Mouse (Mus musculus): Measurements from ENCODE around the gene Tcn2. TPM values are rescaled to one million over a fixed set of nuclear protein-coding genes. Genes with fewer than 3 reads are reported as not detected.

Tcn2 gene
- polyA plus RNA-seq, 1 experiment from 2014 or later, result 40.0 TPM

DNA sequence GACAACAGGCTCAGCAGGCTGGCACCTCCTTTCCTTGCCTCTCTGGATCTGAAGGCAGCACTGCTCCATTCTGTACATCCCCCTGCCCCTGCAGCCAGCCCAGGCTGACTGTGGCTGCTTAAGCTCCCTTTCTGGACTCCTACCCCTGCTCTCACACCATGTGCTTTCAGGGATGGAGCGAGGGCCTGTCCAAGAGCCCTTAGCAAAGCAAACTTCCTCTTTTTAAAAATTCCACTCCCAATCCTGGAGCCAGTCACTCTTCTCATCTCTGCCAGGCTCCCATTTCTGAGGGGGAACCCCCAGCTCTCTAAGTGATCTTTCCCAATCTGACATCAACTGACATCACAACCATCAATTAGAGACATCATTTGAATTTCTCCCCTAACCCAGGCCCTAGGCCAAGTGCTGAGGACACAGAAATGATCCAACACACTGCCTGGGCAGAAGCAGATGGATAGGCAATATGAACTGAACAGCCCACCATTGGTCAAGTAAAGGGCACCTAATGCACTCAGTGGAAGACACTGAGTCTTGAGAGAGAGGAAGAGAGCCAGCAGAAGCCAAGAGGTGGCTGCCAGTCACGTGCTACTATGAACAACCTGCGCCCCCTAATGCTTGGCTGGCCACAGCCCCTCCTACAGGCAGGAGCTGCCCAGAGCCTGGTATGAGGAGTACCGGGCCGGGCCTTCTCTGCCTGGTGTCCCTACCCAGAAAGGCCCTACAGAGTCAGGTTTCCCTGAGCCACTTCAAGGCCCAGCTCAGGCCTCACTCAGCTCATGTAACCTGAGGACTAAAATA, 21.2 kb downstream of the Tcn2 start:
- H3K36me3 ChIP-seq, result no peaks in the 10 kb centered on the region
- 59% methylated on average over 5 of the region's 5 CpGs for WGBS
- H3K27me3 ChIP-seq (replicated peaks), result 0 out of 2 replicates have a peak, but pooled peaks cover 7% of the 10 kb centered on the region
- no peaks in the 10 kb centered on the region for H3K9me3 ChIP-seq
- no peak overlapping the region for H3K4me3 ChIP-seq (replicated peaks)
- no peak overlapping the region for H3K4me2 ChIP-seq
- no peak for ATAC-seq (ENCODE audit: insufficient read depth, low FRiP score, low read depth)
- no peak overlapping the region for H3K27ac ChIP-seq
- H3K4me1 ChIP-seq, result peaks cover 34% of the 10 kb centered on the region
- no peak overlapping the region for H3K9ac ChIP-seq

DNA sequence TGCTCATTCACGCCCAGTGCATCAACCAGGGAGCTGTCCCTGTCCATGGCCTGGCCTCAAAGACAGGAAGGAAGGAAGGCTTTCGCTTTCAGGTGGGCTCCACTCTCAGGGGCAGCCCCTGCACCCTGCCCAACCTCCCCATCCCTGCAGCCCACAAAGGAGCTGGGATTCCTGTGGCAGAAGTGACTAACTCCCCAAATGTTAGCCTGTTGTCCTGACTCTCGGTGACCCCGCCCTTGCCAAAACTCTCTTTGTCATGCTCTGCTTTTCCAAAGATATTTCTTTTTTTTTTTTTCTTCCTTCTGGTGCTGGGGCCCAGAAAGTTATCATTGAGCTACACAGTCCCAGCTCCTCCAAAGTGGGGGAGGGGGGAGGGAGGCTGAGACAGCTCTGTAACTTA, 22.7 kb downstream of the Tcn2 start:
- H3K4me3 ChIP-seq (replicated peaks), result no peak overlapping the region
- H3K9me3 ChIP-seq, result no peaks in the 10 kb centered on the region
- no peak overlapping the region for H3K27ac ChIP-seq
- 0 out of 2 replicates have a peak, but pooled peaks cover 7% of the 10 kb centered on the region for H3K27me3 ChIP-seq (replicated peaks)
- no peaks in the 10 kb centered on the region for H3K36me3 ChIP-seq
- no peak overlapping the region for H3K4me2 ChIP-seq
- peaks cover 31% of the 10 kb centered on the region for H3K4me1 ChIP-seq
- WGBS, result 80% methylated on average over 4 of the region's 4 CpGs
- no peak overlapping the region for H3K9ac ChIP-seq
- ATAC-seq (ENCODE audit: insufficient read depth, low FRiP score, low read depth), result no peak

DNA sequence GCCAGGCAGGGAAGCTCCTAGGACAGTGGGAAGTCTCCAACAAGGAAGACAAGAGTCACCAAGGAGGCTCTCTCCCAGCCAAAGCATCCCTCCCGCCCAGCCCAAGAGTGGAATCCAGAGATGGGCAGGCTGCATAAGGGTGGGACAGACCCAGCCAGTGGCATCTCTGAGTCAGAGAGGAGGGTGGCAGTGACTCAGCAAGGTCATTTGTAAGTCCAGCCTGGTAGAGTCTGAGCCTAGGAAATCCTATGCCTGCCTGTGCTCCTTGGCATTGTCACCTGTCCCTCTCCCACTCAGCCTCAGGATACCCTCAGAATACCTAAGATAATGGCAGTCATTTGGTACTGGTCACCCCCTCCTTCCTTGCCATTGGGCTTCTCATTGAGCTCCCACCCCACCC, 26.5 kb downstream of the Tcn2 start:
- Histone ChIP-seq H3K27me3 (replicated peaks) (no peaks in the 10 kb centered on the region), H3K36me3 (no peaks in the 10 kb centered on the region), H3K9ac (no peak overlapping the region), H3K4me3 (replicated peaks) (no peak overlapping the region), H3K9me3 (no peaks in the 10 kb centered on the region), H3K27ac (no peak overlapping the region), H3K4me2 (no peak overlapping the region), H3K4me1 (0 out of 2 replicates have a peak, but pooled peaks cover 2% of the 10 kb centered on the region)
- ATAC-seq (ENCODE audit: insufficient read depth, low FRiP score, low read depth), result no peak
- WGBS, result 82% methylated on average over 1 of the region's 1 CpGs

DNA sequence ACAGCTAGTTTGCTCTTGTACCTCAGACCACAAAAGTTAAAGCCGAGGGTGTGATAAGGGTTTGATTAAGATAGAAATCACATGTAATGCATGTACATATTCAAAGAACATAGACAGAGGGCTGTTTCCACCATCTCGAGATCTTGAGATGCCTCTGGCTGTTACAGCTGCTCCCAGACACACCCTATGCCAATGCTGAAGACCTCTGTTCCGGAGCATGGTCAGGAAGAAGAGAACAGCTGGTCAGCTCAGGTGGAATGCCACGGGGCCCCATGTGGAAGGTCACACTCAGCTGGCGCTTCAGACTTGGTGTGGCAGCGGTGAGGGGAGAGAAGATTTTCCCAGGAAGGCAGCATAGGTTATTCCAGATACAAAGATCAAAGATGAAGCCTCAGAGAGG, 27.3 kb downstream of the Tcn2 start:
- no peak for ATAC-seq (ENCODE audit: insufficient read depth, low FRiP score, low read depth)

DNA sequence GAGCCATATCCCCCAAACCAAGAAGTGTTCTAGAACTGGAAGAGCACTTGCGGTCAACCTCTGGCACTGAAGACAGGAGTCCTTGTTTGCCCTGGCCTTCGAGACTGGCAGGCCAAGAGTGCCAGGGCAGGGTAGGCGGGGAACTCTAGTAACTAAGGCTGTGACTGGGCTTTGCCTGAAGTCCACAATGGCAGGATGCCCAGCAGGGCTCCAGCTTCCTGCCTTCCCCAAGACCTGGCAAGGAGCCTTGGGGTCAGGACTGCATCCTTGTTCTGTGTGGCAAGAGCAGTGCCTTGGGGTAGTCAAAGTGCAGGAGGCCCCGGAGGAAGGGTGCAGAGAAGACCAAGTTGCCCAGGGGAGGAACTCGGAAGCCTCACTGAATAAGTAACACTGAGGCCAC, 28.9 kb downstream of the Tcn2 start:
- H3K36me3 ChIP-seq, result no peaks in the 10 kb centered on the region
- H3K4me2 ChIP-seq, result no peak overlapping the region
- 79% methylated on average over 5 of the region's 5 CpGs for WGBS
- H3K27ac ChIP-seq, result no peak overlapping the region
- no peaks in the 10 kb centered on the region for H3K4me1 ChIP-seq
- no peaks in the 10 kb centered on the region for H3K27me3 ChIP-seq (replicated peaks)
- H3K4me3 ChIP-seq (replicated peaks), result no peak overlapping the region
- no peak for ATAC-seq (ENCODE audit: insufficient read depth, low FRiP score, low read depth)
- H3K9me3 ChIP-seq, result no peaks in the 10 kb centered on the region
- H3K9ac ChIP-seq, result no peak overlapping the region

More for the DNA sequence above, 27.3 kb downstream of the Tcn2 start:
- H3K4me3 ChIP-seq (replicated peaks), result no peak overlapping the region
- 73% methylated on average over 6 of the region's 6 CpGs for WGBS
- no peaks in the 10 kb centered on the region for H3K9me3 ChIP-seq
- no peaks in the 10 kb centered on the region for H3K36me3 ChIP-seq
- no peaks in the 10 kb centered on the region for H3K4me1 ChIP-seq
- H3K9ac ChIP-seq, result no peak overlapping the region
- no peaks in the 10 kb centered on the region for H3K27me3 ChIP-seq (replicated peaks)
- H3K4me2 ChIP-seq, result no peak overlapping the region
- no peak overlapping the region for H3K27ac ChIP-seq

DNA sequence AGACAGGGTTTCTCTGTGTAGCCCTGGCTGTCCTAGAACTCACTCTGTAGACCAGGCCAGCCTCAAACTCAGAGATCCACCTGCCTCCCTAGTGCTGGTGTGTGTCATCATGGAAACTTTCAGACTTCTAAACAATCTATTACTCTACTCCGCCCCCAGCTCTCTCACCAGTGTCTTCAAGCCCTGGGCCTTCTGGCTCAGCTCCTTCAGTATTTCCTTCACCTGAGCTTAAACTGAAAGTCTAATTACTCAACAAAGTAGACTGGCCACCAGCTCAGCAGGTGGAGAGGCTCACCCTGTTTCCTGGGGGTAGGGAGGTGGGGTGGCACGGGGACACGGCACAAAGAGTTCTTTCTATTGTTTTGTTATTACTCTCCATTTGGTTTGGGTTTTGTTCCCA, 29.4 kb downstream of the Tcn2 start:
- H3K9me3 ChIP-seq, result no peaks in the 10 kb centered on the region
- 90% methylated on average over 3 of the region's 3 CpGs for WGBS
- H3K4me3 ChIP-seq (replicated peaks), result no peak overlapping the region
- H3K4me2 ChIP-seq, result no peak overlapping the region
- H3K4me1 ChIP-seq, result no peaks in the 10 kb centered on the region
- no peaks in the 10 kb centered on the region for H3K36me3 ChIP-seq
- H3K27ac ChIP-seq, result no peak overlapping the region
- ATAC-seq (ENCODE audit: insufficient read depth, low FRiP score, low read depth), result no peak
- H3K9ac ChIP-seq, result no peak overlapping the region
- no peaks in the 10 kb centered on the region for H3K27me3 ChIP-seq (replicated peaks)

DNA sequence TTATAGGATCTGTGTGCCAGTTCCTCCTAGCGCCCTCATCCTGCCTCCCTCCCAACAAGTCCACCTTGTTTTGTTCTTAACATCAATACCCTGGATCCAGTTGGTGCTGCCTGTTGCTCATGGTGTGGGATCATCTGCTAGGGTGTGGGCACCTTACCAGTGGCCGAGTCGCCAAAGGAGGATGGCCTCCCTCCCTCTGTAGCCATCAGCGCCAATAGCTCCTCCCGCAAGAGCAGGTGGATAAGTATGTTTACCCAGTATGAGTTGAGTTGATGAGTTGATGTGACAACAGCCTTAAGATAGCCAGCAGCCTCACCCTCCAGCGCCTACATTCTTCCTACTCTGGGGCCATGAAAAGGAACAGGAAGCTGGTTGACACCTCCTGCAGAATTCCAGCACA, 31.7 kb downstream of the Tcn2 start:
- no peak for ATAC-seq (ENCODE audit: insufficient read depth, low FRiP score, low read depth)
- no peak overlapping the region for H3K4me3 ChIP-seq (replicated peaks)
- WGBS, result 66% methylated on average over 6 of the region's 6 CpGs

DNA sequence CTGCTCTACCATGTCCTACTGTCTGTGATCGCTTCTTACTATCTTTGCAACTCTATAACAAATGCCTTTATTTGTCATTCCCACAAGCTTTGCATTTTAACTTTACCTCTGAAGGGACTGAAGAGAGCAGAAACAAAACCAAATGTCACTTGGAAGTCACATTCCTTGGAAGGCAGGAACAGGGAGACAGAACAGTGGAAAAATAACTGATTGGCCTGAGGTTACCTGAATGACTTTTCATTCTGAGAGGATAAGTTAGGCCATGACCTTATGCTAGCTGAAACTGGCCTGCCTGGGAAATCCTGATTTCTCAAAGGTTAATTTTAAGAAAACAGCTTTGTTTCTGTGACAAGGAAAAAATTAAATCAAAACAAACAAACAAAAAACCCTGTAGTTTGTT, 36.0 kb downstream of the Tcn2 start:
- H3K27ac ChIP-seq, result no peak overlapping the region
- no peak overlapping the region for H3K9ac ChIP-seq
- H3K9me3 ChIP-seq, result no peaks in the 10 kb centered on the region
- H3K4me2 ChIP-seq, result no peak overlapping the region
- H3K36me3 ChIP-seq, result no peaks in the 10 kb centered on the region
- no peaks in the 10 kb centered on the region for H3K27me3 ChIP-seq (replicated peaks)
- 74% methylated on average over 1 of the region's 1 CpGs for WGBS
- H3K4me3 ChIP-seq (replicated peaks), result no peak overlapping the region
- ATAC-seq (ENCODE audit: insufficient read depth, low FRiP score, low read depth), result no peak
- H3K4me1 ChIP-seq, result peaks cover 4% of the 10 kb centered on the region; the same call in 1 of the 2 replicates

More for the DNA sequence above, 31.7 kb downstream of the Tcn2 start:
- no peak overlapping the region for H3K9ac ChIP-seq
- no peaks in the 10 kb centered on the region for H3K27me3 ChIP-seq (replicated peaks)
- H3K9me3 ChIP-seq, result no peaks in the 10 kb centered on the region
- no peaks in the 10 kb centered on the region for H3K4me1 ChIP-seq
- H3K27ac ChIP-seq, result no peak overlapping the region
- no peak overlapping the region for H3K4me2 ChIP-seq
- no peaks in the 10 kb centered on the region for H3K36me3 ChIP-seq

DNA sequence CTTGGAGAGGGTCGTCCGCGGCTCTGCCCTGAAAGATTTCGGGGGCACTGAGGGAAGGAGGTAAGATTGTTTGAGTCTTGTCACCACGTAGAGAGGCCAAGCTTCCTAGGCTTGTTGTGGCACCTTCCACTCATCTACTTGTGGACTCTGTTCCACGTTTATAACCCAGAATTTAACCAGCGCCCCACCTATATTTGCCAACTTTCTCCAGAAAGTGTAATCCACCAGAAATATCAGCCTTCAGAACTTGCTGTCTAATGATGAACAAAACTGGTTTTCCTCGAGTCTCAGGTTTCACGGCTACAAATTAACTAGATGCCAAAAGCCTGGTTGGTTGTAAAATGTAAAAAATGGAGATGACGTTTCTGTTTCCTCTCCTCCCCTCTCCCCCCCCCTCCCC, 36.5 kb downstream of the Tcn2 start:
- Histone ChIP-seq H3K27me3 (replicated peaks) (no peaks in the 10 kb centered on the region), H3K4me3 (replicated peaks) (peak overlapping the region; percentile 53), H3K4me2 (peak overlapping the region; percentile 87), H3K36me3 (no peaks in the 10 kb centered on the region), H3K4me1 (peaks cover 4% of the 10 kb centered on the region; the same call in 1 of the 2 replicates), H3K9me3 (no peaks in the 10 kb centered on the region), H3K9ac (peak overlapping the region; percentile 17; the same call in 1 of the 2 replicates), H3K27ac (peak overlapping the region; percentile 86)
- 2% methylated on average over 10 of the region's 10 CpGs for WGBS
- peak; percentile 15; the same call in 1 of the 2 replicates for ATAC-seq (ENCODE audit: insufficient read depth, low FRiP score, low read depth)

DNA sequence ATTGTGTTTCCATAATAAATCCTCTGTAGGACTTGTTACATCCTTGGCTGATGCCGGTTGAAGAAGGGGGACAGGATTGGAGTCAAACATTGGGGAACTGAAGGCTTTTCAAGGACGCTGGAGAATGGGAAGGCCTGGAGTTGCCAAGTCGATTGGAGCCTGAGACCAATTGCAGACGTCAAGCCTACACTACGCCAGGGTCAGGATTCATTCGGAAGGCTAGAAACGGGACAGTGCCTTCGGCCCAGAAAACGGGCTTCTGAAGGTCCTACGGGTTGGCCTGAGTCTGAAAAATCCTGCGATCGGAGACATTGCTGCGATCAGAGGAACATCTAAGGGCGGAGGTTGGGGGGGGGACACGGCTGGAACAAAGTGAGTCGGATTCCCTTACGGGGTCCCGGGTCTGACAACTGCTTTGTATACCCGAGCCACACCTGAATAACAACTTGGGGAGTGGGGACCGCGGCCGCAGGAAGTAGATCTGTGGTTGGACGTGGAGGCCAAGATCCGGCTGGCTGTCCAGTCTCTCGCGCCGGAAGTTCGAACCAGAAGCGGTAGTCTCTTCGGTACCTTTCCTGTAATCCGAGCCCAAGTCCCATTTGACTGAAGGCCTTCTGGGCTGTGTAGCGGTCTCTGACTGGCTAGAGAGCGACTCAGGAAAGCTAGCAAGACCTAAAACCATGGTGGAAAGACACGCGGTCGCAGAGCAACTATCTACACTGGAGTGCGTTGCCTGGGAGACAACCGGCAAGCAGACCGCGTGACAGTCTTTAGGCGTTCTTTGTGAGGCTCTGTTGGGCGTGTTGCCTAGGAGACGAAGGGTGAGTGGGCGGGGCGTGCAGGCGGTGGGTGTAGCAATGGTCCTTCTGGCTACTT, 37.3 kb downstream of the Tcn2 start, which contains the start of the genes 4921536K21Rik and Dusp18:
Gene 4921536K21Rik, minus strand, starts transcription at position 693 of the 876 bp plus-strand sequence.
Gene Dusp18, plus strand, starts transcription at position 835 of the 876 bp plus-strand sequence.
- ATAC-seq (ENCODE audit: insufficient read depth, low FRiP score, low read depth), result peak; percentile 95
- Histone ChIP-seq H3K27ac (peak within 1 kb of the TSS; percentile 86), H3K27me3 (replicated peaks) (no peaks in the 10 kb centered on the region), H3K4me3 (replicated peaks) (peak within 1 kb of the TSS; percentile 53), H3K4me2 (peak within 1 kb of the TSS; percentile 87), H3K4me1 (peaks cover 4% of the 10 kb centered on the region; the same call in 1 of the 2 replicates), H3K9ac (peak within 1 kb of the TSS; percentile 17; the same call in 1 of the 2 replicates), H3K9me3 (no peaks in the 10 kb centered on the region), H3K36me3 (no peaks in the 10 kb centered on the region)
- 5% methylated on average over 46 of the region's 46 CpGs for WGBS

DNA sequence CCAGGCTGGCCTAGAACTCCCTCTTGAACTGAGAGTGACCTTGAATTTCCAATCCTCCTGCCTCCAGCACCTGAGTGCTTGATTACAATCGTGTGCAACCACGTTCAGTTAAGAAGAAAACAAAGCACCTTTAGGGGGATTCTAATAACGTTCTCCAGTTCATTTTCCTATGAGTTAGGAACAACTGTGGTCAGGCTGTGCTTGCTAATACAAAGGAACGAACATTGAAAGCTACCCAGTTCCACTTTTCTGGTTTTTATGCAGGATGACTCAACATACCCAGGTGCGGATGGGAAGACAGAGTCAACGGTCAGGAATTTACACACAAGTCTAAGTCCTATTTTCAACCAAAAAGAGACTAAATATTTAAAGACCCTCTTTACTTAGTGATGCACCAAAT, 38.0 kb downstream of the Tcn2 start:
- no peak for ATAC-seq (ENCODE audit: insufficient read depth, low FRiP score, low read depth)
- no peaks in the 10 kb centered on the region for H3K27me3 ChIP-seq (replicated peaks)
- 79% methylated on average over 6 of the region's 6 CpGs for WGBS
- H3K4me2 ChIP-seq, result no peak overlapping the region
- no peaks in the 10 kb centered on the region for H3K36me3 ChIP-seq
- no peak overlapping the region for H3K27ac ChIP-seq
- H3K4me1 ChIP-seq, result peaks cover 4% of the 10 kb centered on the region; the same call in 1 of the 2 replicates
- H3K9ac ChIP-seq, result no peak overlapping the region
- H3K4me3 ChIP-seq (replicated peaks), result no peak overlapping the region
- no peaks in the 10 kb centered on the region for H3K9me3 ChIP-seq

DNA sequence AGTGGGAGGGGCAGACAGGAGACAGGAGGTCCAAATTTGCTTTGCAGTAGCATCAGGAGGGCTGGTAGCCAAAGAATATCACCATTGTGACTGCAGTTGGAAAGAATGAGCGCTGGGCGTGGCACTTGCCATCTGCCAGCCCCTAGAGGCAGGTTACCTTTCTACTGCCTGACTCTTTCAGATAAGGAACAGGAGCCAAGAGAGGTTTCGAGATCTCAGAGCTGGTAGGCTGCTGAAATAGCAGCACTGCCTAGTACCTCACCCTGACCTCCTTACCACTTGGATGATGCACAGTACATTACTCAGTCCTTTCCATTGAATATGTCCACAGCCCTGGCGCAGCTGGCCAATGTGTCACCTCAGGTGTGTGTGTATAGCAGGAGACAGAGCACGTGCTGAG, 44.6 kb downstream of the Tcn2 start:
- Histone ChIP-seq H3K4me3 (replicated peaks) (no peak overlapping the region), H3K9ac (no peak overlapping the region), H3K9me3 (no peaks in the 10 kb centered on the region), H3K27ac (no peak overlapping the region), H3K36me3 (no peaks in the 10 kb centered on the region), H3K4me1 (no peaks in the 10 kb centered on the region), H3K4me2 (no peak overlapping the region), H3K27me3 (replicated peaks) (no peaks in the 10 kb centered on the region)
- 63% methylated on average over 5 of the region's 5 CpGs for WGBS
- ATAC-seq (ENCODE audit: insufficient read depth, low FRiP score, low read depth), result no peak
